Mouse (Mus musculus) liver, embryonic 13.5 days (tissue): ENCODE measurements at regions not wholly inside any gene's neighbourhood (a gene's known extent, or its start where the extent isn't known, plus 50 kb on each side); places are given as distances from the start of the nearest gene placed in this dataset.

Experiments used
- ATAC-seq: fragments of 200-750 bp; cut with Nextera tagmentation; 2 replicates; pipeline ENCODE4 v1.8.0; 2017; ENCODE audit warnings: low read depth, mild to moderate bottlenecking, moderate number of reproducible peaks, moderate library complexity
- DNase-seq: peaks from one replicate; pipeline ENCODE4 v3.0.0; 2022
- H3K27ac ChIP-seq: fragments of 300-500 bp; sonication (generic); 2 replicates; pipeline ENCODE4 v1.5.1; 2015; ENCODE audit warnings: moderate library complexity, mild to moderate bottlenecking, inconsistent platforms
- H3K27me3 ChIP-seq: fragments of 300-500 bp; sonication (generic); 2 replicates; pipeline ENCODE4 v1.6.1; 2015; ENCODE audit warnings: mild to moderate bottlenecking, inconsistent platforms
- H3K36me3 ChIP-seq: fragments of 300-500 bp; sonication (generic); 2 replicates; pipeline ENCODE4 v1.6.1; 2015; ENCODE audit warnings: mild to moderate bottlenecking, inconsistent platforms
- H3K4me1 ChIP-seq: fragments of 300-500 bp; sonication (generic); replicated peaks from 2 replicates; pipeline ENCODE4 v1.6.1; 2015; ENCODE audit warnings: inconsistent platforms
- H3K4me2 ChIP-seq: fragments of 300-500 bp; sonication (generic); 2 replicates; pipeline ENCODE4 v1.6.1; 2015; ENCODE audit warnings: inconsistent platforms, mild to moderate bottlenecking, moderate library complexity
- H3K4me3 ChIP-seq: fragments of 300-500 bp; sonication (generic); replicated peaks from 2 replicates; pipeline ENCODE4 v1.5.1; 2015; ENCODE audit warnings: mild to moderate bottlenecking, inconsistent platforms
- H3K9ac ChIP-seq: fragments of 300-500 bp; sonication (generic); 2 replicates; pipeline ENCODE4 v1.6.1; 2015; ENCODE audit warnings: mild to moderate bottlenecking, inconsistent platforms
- H3K9me3 ChIP-seq: fragments of 300-500 bp; sonication (generic); replicated peaks from 2 replicates; pipeline ENCODE4 v1.6.1; 2016; ENCODE audit warnings: inconsistent platforms
- WGBS: fragments of 180-500 bp; shearing (Covaris S2); methylation state at CpG from one replicate; pipeline ENCODE4 v1.1.7; 2015; ENCODE audit not compliant: insufficient replicate concordance; 5-methylcytosine and 5-hydroxymethylcytosine counted together

DNA sequence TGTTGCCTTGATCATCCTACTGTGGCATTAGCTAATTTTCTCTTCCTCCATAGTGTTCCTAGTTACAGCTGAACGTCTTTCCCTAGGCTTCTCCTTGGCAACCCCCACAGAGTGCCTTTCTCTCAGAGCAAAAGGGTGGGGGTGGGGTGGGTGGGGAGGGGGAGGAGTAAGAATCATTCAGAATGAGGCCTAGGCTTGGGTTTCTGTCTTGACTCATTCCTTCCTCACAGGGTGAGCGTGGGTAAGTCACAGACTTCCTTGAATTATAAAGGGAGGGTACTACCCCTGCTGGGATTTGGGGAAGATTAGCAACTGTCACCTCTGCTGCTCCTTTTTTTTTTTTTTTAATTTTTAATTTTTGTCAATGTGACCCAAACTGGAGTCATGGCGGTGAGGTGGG lies 114.5 kb downstream of the Dhx35 start:
- no peak for ATAC-seq
- 57% methylated on average over 3 of the region's 3 CpGs for WGBS

DNA sequence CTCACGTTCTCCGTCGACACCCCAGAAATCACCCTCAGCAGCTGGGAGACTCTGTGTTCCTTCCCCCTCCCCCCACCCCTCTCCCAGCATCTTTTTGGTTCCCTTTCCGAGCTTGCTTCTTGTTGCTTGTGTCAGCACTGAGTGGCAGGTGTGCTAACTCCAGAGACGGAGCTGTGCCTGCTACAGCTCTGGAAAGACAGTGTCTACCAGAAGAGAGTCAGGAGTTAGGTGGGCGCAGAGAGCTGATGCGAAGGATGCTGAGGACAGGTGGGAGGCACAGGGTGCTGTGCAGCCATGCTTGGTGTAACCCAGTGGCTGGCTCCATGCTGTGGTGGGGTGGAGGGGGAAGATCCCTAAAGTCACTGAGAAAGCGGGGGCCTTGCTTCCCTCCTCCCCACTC lies 115.7 kb downstream of the Dhx35 start:
- Histone ChIP-seq H3K4me3 (no peak overlapping the region), H3K27me3 (no peaks in the 10 kb centered on the region), H3K4me2 (no peak overlapping the region), H3K36me3 (no peaks in the 10 kb centered on the region), H3K9ac (no peak overlapping the region), H3K27ac (no peak overlapping the region), H3K4me1 (no peaks in the 10 kb centered on the region), H3K9me3 (no peaks in the 10 kb centered on the region)
- ATAC-seq (no peak), DNase-seq (no peak)
- 47% methylated on average over 8 of the region's 8 CpGs for WGBS

More for the DNA sequence above, 114.5 kb downstream of the Dhx35 start:
- Histone ChIP-seq H3K36me3 (no peaks in the 10 kb centered on the region), H3K27me3 (no peaks in the 10 kb centered on the region), H3K4me3 (no peak overlapping the region), H3K9ac (no peak overlapping the region), H3K27ac (no peak overlapping the region), H3K9me3 (no peaks in the 10 kb centered on the region), H3K4me1 (no peaks in the 10 kb centered on the region), H3K4me2 (no peak overlapping the region)
- no peak for DNase-seq

DNA sequence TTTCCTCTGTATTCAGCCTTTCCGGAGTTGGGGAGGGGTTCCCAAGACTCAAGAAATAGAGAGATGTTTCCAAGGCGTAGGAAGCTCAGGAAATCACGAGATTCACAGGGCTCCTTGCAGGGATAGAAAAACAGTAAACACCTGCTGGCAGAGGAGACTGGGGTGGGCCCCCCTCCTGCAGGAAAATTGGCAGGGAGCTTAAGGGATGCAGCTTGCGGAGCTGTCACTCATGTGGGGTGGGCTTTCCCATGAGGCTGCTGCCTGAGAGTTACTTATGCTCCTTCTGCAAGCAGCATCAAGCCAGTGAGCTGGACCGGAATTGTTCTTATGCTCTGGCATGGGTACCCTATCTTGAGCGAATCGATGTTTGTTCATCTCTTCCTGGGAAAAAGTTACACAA lies 116.6 kb downstream of the Dhx35 start:
- ATAC-seq (no peak), DNase-seq (no peak)
- Histone ChIP-seq H3K4me3 (no peak overlapping the region), H3K4me1 (no peaks in the 10 kb centered on the region), H3K9me3 (no peaks in the 10 kb centered on the region), H3K4me2 (no peak overlapping the region), H3K27me3 (no peaks in the 10 kb centered on the region), H3K9ac (no peak overlapping the region), H3K27ac (no peak overlapping the region), H3K36me3 (no peaks in the 10 kb centered on the region)
- WGBS: 36% methylated on average over 7 of the region's 7 CpGs

DNA sequence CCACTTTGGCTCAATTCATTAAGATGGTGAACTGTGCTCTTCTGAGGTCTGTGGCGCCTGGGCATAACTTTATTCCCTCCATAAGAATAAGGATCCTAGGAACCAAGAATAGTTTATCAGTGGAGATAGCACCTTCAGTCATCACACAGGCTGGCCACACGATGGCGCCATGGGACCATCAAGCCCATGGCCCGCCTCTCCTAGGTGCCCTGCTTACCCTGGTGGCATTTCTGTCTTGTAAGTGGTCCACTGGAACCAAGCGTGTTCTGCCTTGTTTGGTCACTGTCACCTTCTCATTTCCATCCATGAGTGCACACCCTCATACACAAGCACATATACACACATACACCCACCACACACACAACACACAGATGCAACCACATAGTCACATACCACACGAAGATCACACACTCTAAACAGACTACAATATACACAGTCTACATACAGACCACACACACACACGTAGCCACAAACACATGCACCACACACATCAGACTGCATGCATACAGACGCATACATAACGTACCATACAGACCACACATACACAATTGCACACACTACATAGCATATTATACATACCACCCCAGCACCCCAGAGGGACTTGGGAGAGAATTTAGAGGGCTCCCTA lies 118.1 kb downstream of the Dhx35 start:
- no peak for DNase-seq
- Histone ChIP-seq H3K4me2 (no peak overlapping the region), H3K27ac (no peak overlapping the region), H3K4me1 (no peaks in the 10 kb centered on the region), H3K27me3 (no peaks in the 10 kb centered on the region), H3K4me3 (no peak overlapping the region), H3K36me3 (no peaks in the 10 kb centered on the region), H3K9ac (no peak overlapping the region), H3K9me3 (no peaks in the 10 kb centered on the region)
- 30% methylated on average over 9 of the region's 9 CpGs for WGBS
- ATAC-seq: no peak

DNA sequence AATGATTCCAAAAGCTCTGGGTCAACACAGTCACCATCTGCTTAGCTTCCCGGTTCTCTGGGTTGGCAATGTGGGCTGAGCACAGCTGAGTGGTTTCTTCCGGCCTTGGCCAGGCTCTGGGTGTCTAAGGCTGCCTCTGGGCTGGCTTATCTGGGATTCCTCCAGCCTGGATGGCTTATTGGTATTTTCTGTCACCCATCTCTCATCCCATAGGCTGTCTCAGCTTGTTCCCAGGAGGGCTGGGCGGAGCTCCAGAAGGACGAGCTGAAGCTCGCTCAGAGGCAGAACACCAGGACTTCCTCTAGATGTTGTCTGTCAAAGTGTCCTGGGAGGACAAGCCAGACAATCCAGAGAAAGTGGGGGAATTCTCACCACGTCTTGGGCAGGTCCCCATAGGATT lies 122.8 kb downstream of the Dhx35 start:
- Histone ChIP-seq H3K9me3 (no peaks in the 10 kb centered on the region), H3K4me3 (no peak overlapping the region), H3K27ac (no peak overlapping the region), H3K4me1 (no peaks in the 10 kb centered on the region), H3K9ac (no peak overlapping the region), H3K27me3 (no peaks in the 10 kb centered on the region), H3K4me2 (no peak overlapping the region), H3K36me3 (no peaks in the 10 kb centered on the region)
- no peak for ATAC-seq
- WGBS: 39% methylated on average over 6 of the region's 6 CpGs
- no peak for DNase-seq

DNA sequence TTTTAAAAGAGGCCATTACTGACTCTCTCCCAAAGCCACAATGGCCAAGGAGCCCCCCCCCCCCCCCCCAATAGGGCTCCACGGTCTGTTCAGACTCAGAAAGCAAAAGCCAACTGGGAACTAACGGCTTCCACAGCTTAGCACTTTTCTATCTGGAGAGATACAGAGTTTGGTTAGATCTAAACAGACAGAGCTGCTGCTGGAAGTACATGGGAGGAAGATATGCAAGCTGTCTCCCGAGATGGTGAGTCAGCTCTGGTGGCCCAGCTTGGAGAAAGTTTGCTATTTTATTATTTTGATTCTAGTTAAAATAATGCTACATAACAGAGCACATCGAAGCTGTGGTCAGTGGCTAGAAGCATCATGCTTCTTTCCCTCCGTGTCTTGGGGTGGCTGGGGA lies 123.7 kb downstream of the Dhx35 start:
- Histone ChIP-seq H3K36me3 (no peaks in the 10 kb centered on the region), H3K4me1 (no peaks in the 10 kb centered on the region), H3K9me3 (no peaks in the 10 kb centered on the region), H3K27ac (no peak overlapping the region), H3K9ac (no peak overlapping the region), H3K4me2 (no peak overlapping the region), H3K4me3 (no peak overlapping the region), H3K27me3 (no peaks in the 10 kb centered on the region)
- no peak for DNase-seq
- no peak for ATAC-seq
- 52% methylated on average over 5 of the region's 5 CpGs for WGBS

DNA sequence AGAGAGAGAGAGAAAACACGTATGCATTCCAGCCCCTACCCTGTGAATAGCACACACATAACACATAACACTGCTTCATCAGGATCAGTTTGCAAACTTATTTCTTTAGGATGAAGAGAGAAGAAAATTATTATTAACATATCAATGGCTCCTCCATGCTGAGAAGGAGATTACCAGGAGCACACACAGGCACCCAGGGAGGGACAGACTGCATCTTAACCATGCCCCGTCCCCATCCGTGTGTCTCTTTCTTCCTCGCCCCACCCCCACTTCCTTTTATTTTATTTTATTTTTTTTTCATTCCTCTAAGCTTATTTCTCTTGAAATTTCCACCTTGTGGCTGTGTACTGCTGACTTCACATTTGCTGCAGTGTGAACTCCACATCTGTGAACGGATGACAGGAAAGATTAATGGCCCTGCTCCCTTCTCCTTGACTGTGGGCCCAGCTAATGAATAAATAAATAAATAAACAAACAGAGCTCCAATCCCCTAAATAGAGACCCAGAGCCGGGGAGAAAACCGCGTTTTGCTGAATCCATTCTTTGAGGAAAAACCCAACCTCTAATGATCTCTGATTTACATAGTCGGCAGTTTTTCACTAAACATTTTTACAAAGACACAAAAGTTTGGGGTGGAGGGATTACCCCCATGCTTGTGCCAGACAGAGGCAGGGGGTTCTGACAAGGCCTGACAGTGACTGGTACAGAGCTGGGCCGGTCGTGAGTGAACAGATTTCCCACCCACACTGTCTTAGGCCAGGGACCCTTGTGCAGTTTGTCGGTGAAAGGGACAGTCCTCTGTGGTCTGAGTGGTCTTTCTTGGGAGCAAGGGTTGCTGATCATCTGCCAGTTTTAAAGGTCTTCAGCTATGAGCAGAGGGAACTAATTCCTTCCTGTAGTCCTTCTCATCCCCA lies 127.0 kb downstream of the Dhx35 start:
- no peak overlapping the region for H3K4me2 ChIP-seq
- no peaks in the 10 kb centered on the region for H3K4me1 ChIP-seq
- H3K9me3 ChIP-seq: no peaks in the 10 kb centered on the region
- DNase-seq (no peak), ATAC-seq (no peak)
- 66% methylated on average over 12 of the region's 12 CpGs for WGBS
- H3K27ac ChIP-seq: no peak overlapping the region
- no peaks in the 10 kb centered on the region for H3K27me3 ChIP-seq
- H3K9ac ChIP-seq: no peak overlapping the region
- no peaks in the 10 kb centered on the region for H3K36me3 ChIP-seq
- H3K4me3 ChIP-seq: no peak overlapping the region

DNA sequence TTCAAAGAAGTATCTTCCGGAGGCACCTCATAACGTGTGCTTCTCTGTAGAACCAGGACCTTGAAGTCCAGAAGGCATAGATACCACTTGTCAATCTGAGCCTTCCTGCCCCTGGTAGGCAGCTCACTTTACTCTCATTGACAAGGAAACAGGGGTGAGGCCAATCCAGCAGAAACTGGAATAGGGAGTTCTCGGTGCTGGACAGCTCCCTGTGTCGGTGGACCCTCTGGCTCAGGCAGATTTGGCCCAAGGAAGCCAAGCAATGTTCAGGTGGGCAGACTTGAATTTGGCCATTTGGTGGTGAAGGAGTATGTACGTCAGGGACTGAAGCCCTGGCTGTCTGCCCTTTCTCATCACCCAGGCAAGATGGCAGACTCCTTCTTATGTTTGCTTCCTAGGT lies 128.2 kb downstream of the Dhx35 start:
- H3K9ac ChIP-seq: no peak overlapping the region
- H3K36me3 ChIP-seq: no peaks in the 10 kb centered on the region
- ATAC-seq (no peak), DNase-seq (no peak)
- no peaks in the 10 kb centered on the region for H3K27me3 ChIP-seq
- 40% methylated on average over 5 of the region's 5 CpGs for WGBS
- H3K4me3 ChIP-seq: no peak overlapping the region
- no peak overlapping the region for H3K27ac ChIP-seq
- H3K9me3 ChIP-seq: no peaks in the 10 kb centered on the region
- H3K4me1 ChIP-seq: no peaks in the 10 kb centered on the region
- no peak overlapping the region for H3K4me2 ChIP-seq

DNA sequence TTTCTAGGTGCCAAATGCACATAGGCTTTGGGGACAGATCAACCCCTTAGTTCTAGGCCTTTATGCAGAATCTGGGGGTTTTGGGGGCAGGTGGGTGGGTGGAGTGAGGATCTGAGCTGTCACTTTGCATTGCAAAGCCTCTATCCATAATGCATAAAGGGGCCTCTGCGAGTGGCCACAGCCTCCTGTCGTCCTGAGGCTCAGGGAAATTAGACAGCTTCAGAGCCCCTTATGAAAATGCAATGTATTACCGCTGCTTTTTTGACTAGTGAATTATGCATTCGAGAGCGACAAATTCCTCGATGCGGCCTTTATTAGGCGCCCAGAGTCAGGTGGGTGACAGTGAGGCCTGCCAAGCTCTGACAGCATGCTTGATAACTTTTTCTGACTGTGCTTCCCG lies 134.9 kb downstream of the Dhx35 start:
- DNase-seq (no peak), ATAC-seq (no peak)
- Histone ChIP-seq H3K4me1 (no peaks in the 10 kb centered on the region), H3K27me3 (no peaks in the 10 kb centered on the region), H3K9ac (no peak overlapping the region), H3K4me2 (no peak overlapping the region), H3K9me3 (no peaks in the 10 kb centered on the region), H3K27ac (no peak overlapping the region), H3K36me3 (no peaks in the 10 kb centered on the region), H3K4me3 (no peak overlapping the region)
- WGBS: 60% methylated on average over 9 of the region's 9 CpGs

DNA sequence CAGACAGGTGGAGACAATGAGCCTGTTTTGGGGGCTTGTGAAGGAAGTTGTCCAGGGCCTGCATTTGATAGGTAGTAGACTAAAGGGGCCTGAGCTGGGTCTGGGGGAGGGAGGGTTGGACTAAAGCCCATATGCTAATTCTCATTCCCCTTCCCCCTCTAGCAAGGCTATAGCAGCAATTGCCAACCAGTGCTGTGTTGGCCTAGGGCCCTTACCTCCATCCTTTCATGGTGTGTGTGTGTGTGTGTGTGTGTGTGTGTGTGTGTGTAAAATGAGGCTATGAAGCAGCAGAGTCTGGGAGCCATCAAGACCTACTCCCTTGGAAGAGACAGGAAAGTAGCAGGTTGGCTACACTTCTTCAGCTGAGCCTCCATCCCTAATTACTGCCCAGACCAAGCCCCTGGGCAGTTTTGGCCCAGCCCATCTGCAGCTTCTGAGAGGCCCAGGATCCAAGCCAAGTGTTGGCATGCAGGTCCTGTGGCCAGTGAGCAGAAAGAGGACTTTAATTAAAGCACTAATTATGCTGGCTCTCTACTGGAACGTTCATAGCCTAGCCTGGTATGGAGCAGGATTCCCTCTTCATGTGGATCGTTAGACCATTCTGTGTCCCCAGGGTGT lies 143.4 kb downstream of the Dhx35 start:
- no peak overlapping the region for H3K9ac ChIP-seq
- H3K36me3 ChIP-seq: no peaks in the 10 kb centered on the region
- WGBS: 71% methylated on average over 2 of the region's 2 CpGs
- H3K4me3 ChIP-seq: no peak overlapping the region
- ATAC-seq (no peak), DNase-seq (no peak)
- H3K27ac ChIP-seq: no peak overlapping the region
- no peaks in the 10 kb centered on the region; the same call in 1 of the 2 replicates for H3K9me3 ChIP-seq
- H3K4me2 ChIP-seq: no peak overlapping the region
- H3K4me1 ChIP-seq: no peaks in the 10 kb centered on the region
- H3K27me3 ChIP-seq: no peaks in the 10 kb centered on the region

DNA sequence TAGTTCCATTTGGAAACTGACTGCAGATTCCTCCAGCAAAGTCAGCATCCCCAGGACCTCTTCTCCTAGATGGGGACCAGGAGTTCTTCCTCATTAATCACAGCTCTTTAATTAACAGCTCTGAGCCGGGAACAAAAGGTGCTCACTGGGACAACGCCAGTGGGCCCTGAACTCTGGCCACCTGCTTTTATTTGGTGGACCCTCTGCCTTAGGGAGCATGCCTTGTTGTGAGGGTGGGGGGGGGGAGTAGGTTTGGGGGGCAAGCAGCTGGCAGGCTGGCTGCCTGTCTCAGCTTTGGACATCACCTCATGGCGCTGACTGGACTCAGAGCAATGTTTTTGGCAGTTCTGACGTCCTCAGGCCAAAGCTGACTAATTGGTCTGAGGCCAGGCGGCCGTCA lies 154.8 kb downstream of the Dhx35 start:
- Histone ChIP-seq H3K9me3 (0 out of 2 replicates have a peak, but pooled peaks cover 6% of the 10 kb centered on the region), H3K4me2 (no peak overlapping the region), H3K27ac (no peak overlapping the region), H3K4me1 (no peaks in the 10 kb centered on the region), H3K36me3 (no peaks in the 10 kb centered on the region), H3K4me3 (no peak overlapping the region), H3K9ac (no peak overlapping the region), H3K27me3 (no peaks in the 10 kb centered on the region)
- 38% methylated on average over 6 of the region's 6 CpGs for WGBS
- no peak for DNase-seq
- ATAC-seq: no peak
